Mouse (Mus musculus) kidney, adult 9 months (tissue): ENCODE data around the gene Stox2.

Experiments
- DNase-seq: peaks from one replicate; pipeline ENCODE4 v3.0.0; 2022

Gene Stox2

GRCm38 (mm10) chr8:47404852-47405251, 41.3 kb downstream of the Stox2 start:
- peak; percentile 50 for DNase-seq

GRCm38 (mm10) chr8:47392927-47393326, 53.2 kb downstream of the Stox2 start:
- DNase-seq, result no peak

- DNase-seq, result peak; percentile 51
Measured at GRCm38 (mm10) chr8:47392290-47392689, 53.9 kb downstream of the Stox2 start.

DNA sequence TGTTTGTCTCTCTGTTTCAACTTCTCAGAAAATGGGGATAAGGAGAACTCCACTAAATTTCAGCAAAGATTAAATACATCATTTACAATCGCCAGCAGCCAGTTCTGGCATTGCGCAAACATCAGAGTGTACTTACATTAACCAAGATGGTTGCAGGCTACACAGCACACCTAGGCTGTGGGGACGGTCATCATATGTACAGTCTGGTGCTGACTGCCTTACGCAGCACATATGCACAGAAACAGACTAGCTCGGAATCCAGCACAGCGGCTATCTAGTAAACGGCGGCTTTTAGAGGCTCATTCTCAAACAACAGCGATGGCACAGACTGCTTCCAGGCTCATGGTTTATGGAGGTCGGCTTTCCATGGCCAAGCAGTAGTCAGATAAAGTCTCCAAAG, 54.3 kb downstream of the Stox2 start:
- no peak for DNase-seq

GRCm38 (mm10) chr8:47389430-47389829, 56.7 kb downstream of the Stox2 start:
- no peak for DNase-seq

DNA sequence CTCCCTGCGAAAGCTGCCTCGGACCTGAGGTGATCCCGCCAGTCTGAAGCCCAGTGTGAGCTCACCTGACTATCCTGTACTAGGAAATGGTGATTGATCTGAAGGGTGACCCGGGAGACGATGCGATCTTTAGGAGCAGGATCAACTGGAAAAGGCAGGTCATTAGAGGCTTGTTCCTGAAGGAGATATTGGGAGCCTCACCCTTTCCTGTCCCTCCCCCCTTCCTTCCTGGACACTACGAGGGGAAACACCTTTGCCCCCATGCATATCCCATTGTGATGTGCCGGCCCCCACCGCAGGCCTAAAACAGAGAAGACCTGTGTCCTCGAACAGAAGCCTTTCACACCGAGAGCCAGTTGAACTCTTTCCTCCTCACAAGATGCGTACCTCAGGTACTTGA, 58.0 kb downstream of the Stox2 start:
- no peak for DNase-seq

DNA sequence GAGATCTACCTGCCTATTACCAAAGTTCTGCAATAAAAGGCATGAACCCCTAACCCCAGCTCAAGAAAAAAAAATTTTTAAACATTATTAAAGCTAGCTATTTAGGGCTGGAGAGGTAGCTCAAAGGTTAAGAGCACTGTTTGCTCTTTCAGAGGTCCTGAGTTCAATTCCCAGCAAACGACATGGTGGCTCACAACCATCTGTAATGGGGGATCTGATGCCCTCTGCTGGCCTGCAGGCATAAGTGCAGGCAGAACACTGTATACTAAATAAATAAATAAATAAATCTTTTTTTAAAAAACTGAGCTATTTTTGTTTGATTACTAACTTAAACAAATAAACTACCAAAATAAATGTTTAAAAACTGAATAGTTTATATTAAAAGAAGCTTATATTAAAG, 60.4 kb downstream of the Stox2 start:
- no peak for DNase-seq

DNA sequence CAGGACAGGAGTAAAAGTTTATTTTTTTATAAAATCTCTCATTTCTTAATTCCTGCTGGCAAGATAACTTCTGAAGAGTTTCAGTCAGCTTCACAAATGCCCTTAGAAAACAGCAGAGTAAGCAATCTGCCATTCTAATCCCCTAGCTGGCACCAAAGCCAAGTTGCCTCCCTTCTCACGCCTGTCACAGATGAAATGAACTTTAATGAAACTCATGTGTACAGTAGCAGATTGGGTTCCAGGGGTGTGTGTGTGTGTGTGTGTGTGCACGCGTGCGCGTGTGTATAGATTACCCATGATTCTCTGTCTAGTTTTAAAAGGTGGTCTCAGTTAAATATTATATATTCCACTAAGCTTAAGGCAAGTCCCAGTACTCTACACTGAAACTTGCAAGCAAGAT, 62.0 kb downstream of the Stox2 start:
- DNase-seq, result no peak

- DNase-seq, result no peak
Measured at GRCm38 (mm10) chr8:47383632-47384031, 62.5 kb downstream of the Stox2 start.

DNA sequence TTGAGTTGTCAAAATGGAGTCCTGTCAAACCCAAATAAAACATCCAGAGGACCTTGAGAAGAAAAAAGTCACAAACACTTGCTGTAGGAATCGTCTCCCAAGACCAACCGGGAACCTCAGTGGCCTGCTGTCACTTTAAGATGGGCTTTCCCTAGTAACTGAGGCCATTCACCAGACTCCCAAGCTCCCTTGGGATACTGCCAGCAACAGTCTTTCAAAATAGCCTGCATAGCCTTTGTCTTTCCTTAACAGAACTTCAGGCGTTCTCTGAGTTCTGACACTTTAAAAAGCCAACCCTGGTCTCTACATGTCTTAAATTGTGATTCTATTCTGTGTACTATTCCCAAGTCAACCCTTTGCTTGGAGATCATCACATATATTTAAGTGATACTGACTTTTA, 64.9 kb downstream of the Stox2 start:
- DNase-seq, result peak; percentile 57

GRCm38 (mm10) chr8:47380725-47381124, 65.4 kb downstream of the Stox2 start:
- no peak for DNase-seq

DNA sequence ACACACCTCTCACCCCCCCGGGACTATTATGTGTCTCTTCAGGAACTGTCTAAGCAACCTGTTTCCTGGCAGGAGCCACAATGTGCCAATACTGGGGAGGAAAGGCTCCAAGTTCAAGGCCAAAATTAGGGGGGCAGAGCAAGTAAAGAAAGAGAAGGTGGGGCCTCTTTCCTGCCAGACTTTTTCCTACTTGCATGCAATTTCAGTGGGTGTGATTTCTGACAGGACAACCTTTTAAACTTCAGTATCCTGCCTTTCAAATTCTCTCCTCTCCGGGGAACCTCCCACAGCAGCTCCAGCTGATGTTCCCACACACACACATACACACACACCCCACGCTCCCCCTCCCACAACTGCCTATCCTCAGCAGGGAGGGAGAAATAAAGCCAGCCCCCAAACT, 66.1 kb downstream of the Stox2 start:
- DNase-seq, result peak; percentile 67

- no peak for DNase-seq
Measured at GRCm38 (mm10) chr8:47376651-47377050, 69.5 kb downstream of the Stox2 start.

- DNase-seq, result no peak
Measured at GRCm38 (mm10) chr8:47373757-47374156, 72.4 kb downstream of the Stox2 start.

- peak; percentile 38 for DNase-seq
Measured at GRCm38 (mm10) chr8:47371539-47371938, 74.6 kb downstream of the Stox2 start.

GRCm38 (mm10) chr8:47371081-47371480, 75.1 kb downstream of the Stox2 start:
- no peak for DNase-seq

DNA sequence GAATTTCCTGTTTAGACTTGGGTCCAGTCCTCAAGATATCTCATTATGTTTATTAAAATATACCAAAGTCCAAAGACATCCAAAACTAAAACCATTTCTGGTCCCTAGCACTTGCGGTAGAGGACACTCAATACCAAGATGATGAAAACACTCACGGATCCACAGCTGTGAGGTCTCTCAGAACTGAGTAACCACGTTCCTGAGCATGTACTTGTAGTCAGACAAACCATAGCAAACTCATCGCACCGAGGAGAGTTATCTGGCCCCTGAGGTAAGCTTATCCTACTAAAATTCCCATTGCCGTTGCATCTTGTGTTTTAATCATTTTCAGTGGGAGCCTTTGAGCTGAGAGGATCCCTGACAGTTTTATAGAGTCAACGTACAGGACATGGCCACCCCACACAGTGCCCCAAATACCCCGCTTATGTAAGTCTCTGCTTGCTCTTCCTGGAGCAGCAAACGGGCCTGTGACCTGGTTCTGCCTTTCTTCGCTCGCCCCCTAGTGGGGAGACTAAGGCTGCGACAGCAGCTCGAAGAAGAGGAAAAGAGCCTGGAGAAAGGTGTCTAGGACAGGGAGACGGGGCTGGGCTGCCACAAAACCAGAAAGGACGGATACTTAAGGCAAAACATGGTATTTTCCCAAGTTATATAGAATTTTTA, 75.6 kb downstream of the Stox2 start:
- DNase-seq, result peak; percentile 89

DNA sequence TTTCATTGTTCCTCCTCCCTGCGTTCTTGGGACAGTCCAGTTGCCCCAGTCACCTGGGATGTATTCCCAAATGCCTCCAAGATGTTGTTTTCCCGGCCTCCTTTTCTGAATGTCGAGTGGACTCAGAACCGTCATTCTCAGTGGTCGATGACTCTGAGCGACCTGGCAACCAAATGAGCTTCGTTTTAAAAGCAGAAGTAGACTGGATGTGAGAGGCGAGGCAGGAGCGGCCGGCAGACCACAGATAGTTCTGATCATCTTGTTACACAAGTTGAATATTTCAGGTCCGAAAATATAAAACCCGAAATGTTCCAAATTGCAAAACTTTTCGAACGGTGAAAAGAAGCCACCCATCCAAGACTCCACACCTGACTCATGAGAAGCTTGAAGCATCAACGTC, 76.2 kb downstream of the Stox2 start:
- no peak for DNase-seq

DNA sequence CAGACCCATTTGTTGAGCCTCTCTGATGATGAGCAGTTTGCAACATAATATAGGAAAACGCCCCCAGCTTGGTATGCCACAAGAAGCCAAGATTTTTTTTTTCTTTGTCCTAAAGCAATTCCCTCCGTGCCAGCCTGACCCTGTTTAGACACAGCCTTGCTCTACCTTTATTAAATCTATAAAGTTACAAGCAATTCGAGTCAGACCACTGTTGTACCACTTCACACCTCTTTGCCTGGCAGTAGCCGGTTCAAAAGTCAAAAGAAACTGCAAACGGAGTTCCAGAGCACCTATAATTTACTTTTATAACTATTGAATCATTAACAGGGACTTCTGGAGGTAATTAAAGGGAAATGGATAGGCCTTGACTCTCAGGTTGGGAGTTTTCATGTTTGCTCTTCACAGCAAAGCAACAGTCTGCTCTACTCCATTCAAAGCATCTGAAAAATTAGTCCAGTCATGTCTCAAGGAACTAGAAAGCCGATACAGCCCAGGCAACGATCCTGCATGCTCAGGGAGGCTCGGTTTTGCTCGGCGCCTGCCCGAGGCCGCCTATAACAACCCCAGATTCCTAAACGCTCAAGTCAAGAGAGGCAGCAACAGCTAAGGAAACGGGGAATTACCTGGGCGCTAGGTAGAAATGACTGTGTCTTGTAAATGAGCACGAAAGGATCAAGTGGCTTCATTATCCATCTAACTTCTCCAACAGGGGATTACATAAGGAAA, 77.0 kb downstream of the Stox2 start:
- peak; percentile 13 for DNase-seq

DNA sequence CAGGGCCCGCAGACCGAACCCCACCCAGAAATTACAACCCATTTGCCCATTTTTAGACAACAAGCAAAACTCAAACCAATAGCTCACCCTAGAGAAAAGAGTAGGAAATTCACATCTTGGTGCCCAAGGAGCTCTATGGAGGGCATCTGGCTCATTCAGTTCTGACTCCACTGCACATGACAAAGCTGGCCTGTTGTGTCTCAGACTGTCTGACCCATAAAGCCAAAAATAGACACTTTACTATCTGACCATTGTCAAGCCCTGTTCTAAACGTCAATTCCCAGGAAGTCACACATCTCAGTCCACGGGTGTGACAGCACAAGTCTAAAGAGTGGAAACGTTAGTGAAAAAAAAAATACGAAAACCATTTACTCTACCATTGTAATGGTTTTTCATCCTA, 79.1 kb downstream of the Stox2 start:
- DNase-seq, result no peak

- peak; percentile 27 for DNase-seq
Measured at GRCm38 (mm10) chr8:47363271-47363670, 82.9 kb downstream of the Stox2 start.

- no peak for DNase-seq
Measured at GRCm38 (mm10) chr8:47355340-47355906, 90.7 kb downstream of the Stox2 start.

- peak; percentile 48 for DNase-seq
Measured at GRCm38 (mm10) chr8:47354523-47355168, 91.5 kb downstream of the Stox2 start.
